Mouse (Mus musculus): ENCODE results near the gene Nup160. TPM values are rescaled to one million over a fixed set of nuclear protein-coding genes. Genes with fewer than 3 reads are reported as not detected.
A peak's percentile ranks its signal among the peaks of the same experiment; 100 is the strongest.

Nup160 gene
- polyA plus RNA-seq, 1 experiment from 2014 or later: 57.0 TPM

- no peaks in the 10 kb centered on the region for H3K9me3 ChIP-seq (ENCODE audit: control insufficient read depth, low read length)
- H3K4me1 ChIP-seq (ENCODE audit: control insufficient read depth, insufficient read depth, low read length): peaks cover 8% of the 10 kb centered on the region
- peak overlapping the region; percentile 49 for H3K9ac ChIP-seq (ENCODE audit: low read length)
- peak overlapping the region; percentile 26 for H3K4me3 ChIP-seq (ENCODE audit: low read depth, low read length)
- ATAC-seq (ENCODE audit: low FRiP score): peak; percentile 80
- H3K36me3 ChIP-seq (ENCODE audit: control insufficient read depth, insufficient read depth, low read length): peaks cover 13% of the 10 kb centered on the region; the same call in 1 of the 2 replicates
- peak overlapping the region; percentile 63 for H3K4me2 ChIP-seq
- H3K27ac ChIP-seq (ENCODE audit: low read depth, low read length): no peak overlapping the region
- no peaks in the 10 kb centered on the region; the same call in 1 of the 2 replicates for H3K27me3 ChIP-seq (ENCODE audit: control insufficient read depth, insufficient read depth, low read length)
- peak; percentile 93 for DNase-seq (ENCODE audit: low spot score, missing footprints)
- 2% methylated on average over 27 of the region's 29 CpGs for WGBS
Observed at GRCm38 (mm10) chr2:90782901-90783486, 106.0 kb downstream of the Nup160 start.

Other genes with a start within 250 kb of the Nup160 start
- 2.9 and 3.1 TPM in 2 replicates for gene Ptprj, start 96.6 kb upstream of the Nup160 start, polyA plus RNA-seq (2014; fragmentation: Nextera tagmentation; extraction: Ambion mirVana)
- 102 and 117 TPM in 2 replicates for gene Fnbp4, start 68.2 kb downstream of the Nup160 start, polyA plus RNA-seq (2014; fragmentation: Nextera tagmentation; extraction: Ambion mirVana)
- gene Agbl2, start 105.5 kb downstream of the Nup160 start, polyA plus RNA-seq (2014; fragmentation: Nextera tagmentation; extraction: Ambion mirVana): 0.50 and 0.85 TPM in 2 replicates
- gene Mtch2, start 169.9 kb downstream of the Nup160 start, polyA plus RNA-seq (2014; fragmentation: Nextera tagmentation; extraction: Ambion mirVana): 257 and 260 TPM in 2 replicates
- 12.3 and 13.1 TPM in 2 replicates for gene C1qtnf4, start 208.6 kb downstream of the Nup160 start, polyA plus RNA-seq (2014; fragmentation: Nextera tagmentation; extraction: Ambion mirVana)
- 45.3 and 48.8 TPM in 2 replicates for gene Kbtbd4, start 227.5 kb downstream of the Nup160 start, polyA plus RNA-seq (2014; fragmentation: Nextera tagmentation; extraction: Ambion mirVana)
- 200 and 204 TPM in 2 replicates for gene Ndufs3, start 227.6 kb downstream of the Nup160 start, polyA plus RNA-seq (2014; fragmentation: Nextera tagmentation; extraction: Ambion mirVana)

Measured in midbrain, embryonic 11.5 days (tissue).